Mouse (Mus musculus) G1E (cell line): Measurements from ENCODE around the gene Nacad. TPM values are rescaled to one million over a fixed set of nuclear protein-coding genes. Genes with fewer than 3 reads are reported as not detected.

Experiments
- ATAC-seq: 2 replicates; pipeline ENCODE4 v1.8.0; 2016; ENCODE audit warnings: mild to moderate bottlenecking; ENCODE audit not compliant: insufficient number of reproducible peaks, poor library complexity, low FRiP score, severe bottlenecking; ENCODE audit errors: extremely low read depth
- DNase-seq: peaks from one replicate; pipeline ENCODE4 v3.0.0; 2012; ENCODE audit warnings: low spot score
- H3K27me3 ChIP-seq: 2 replicates; pipeline ENCODE4 v1.6.1; 2012; ENCODE audit warnings: mild to moderate bottlenecking, low read length, inconsistent platforms; ENCODE audit not compliant: insufficient read depth
- H3K36me3 ChIP-seq: replicated peaks from 2 replicates; pipeline ENCODE3; 2012; ENCODE audit warnings: mild to moderate bottlenecking, inconsistent platforms
- H3K4me1 ChIP-seq: 2 replicates; pipeline ENCODE4 v1.6.1; 2012; ENCODE audit warnings: low read depth, low read length, inconsistent platforms, mixed read lengths; ENCODE audit not compliant: insufficient read depth
- H3K4me3 ChIP-seq: 2 replicates; pipeline ENCODE4 v1.5.1; 2012; ENCODE audit warnings: low read depth, mild to moderate bottlenecking, inconsistent platforms, low read length, moderate library complexity, mixed read lengths
- H3K9me3 ChIP-seq: replicated peaks from 2 replicates; pipeline ENCODE4 v1.6.1; 2012; ENCODE audit warnings: inconsistent platforms
- CTCF ChIP-seq: IDR thresholded peaks from 2 replicates; pipeline ENCODE4 v1.5.1; 2012; ENCODE audit warnings: low read depth, low read length, inconsistent platforms, mixed read lengths
- GATA1 ChIP-seq: IDR thresholded peaks from 2 replicates; pipeline ENCODE4 v1.6.1; 2012; ENCODE audit warnings: borderline replicate concordance, low read length, inconsistent platforms, mixed read lengths
- GATA2 ChIP-seq: IDR thresholded peaks from 2 replicates; pipeline ENCODE4 v1.6.1; 2012; ENCODE audit warnings: low read depth, low read length, inconsistent platforms, borderline replicate concordance
- POLR2AphosphoS5 ChIP-seq: IDR thresholded peaks from 2 replicates; pipeline ENCODE4 v1.6.1; 2012; ENCODE audit warnings: low read depth, low read length, inconsistent platforms; ENCODE audit not compliant: insufficient replicate concordance
- TAL1 ChIP-seq: conservative IDR thresholded peaks from 2 replicates; pipeline ENCODE4 v1.6.1; 2012; ENCODE audit warnings: low read depth, low read length, inconsistent platforms, mixed read lengths
- polyA plus RNA-seq: library from polyadenylated mRNA; stranded (reverse); fragments of >175 nt; gene quantifications from 2 replicates; pipeline ENCODE4 v1.2.3, GENCODE M21; 2012
- total RNA-seq, 2 experiments: library from RNA; stranded (forward) in 1 of 2; stranded (reverse) in 1 of 2; fragments of 200-1000 nt in 1 of 2; fragments of >200 nt in 1 of 2; fragmentation: Nextera tagmentation in 1 of 2; gene quantifications; 2 replicates each; pipeline ENCODE4 v1.2.3; 2014 to 2017

The Nacad gene
- total and polyA plus RNA-seq, 3 experiments = 0.05 TPM; not detected in 2

GRCm38 (mm10) chr11:6625478-6626387, 19.9 kb upstream of the Nacad start, which contains the start of gene Tbrg4:
Gene Tbrg4, minus strand, starts transcription at chr11:6626067.
- H3K4me3 ChIP-seq = peak within 1 kb of the TSS; percentile 87
- peak; percentile 69 for ATAC-seq
- no peaks in the 10 kb centered on the region for H3K9me3 ChIP-seq
- H3K27me3 ChIP-seq = no peaks in the 10 kb centered on the region
- TF ChIP-seq GATA2 (no peak), POLR2AphosphoS5 (no peak), GATA1 (no peak)
- H3K4me1 ChIP-seq = peaks cover 59% of the 10 kb centered on the region
- DNase-seq = peak; percentile 87
- peaks cover 48% of the 10 kb centered on the region for H3K36me3 ChIP-seq

- no peak for DNase-seq
- no peak for TF ChIP-seq TAL1
- TF ChIP-seq GATA2 = no peak
- no peak for TF ChIP-seq GATA1
- TF ChIP-seq CTCF = no peak
- no peak; the same call in 1 of the 2 replicates for TF ChIP-seq POLR2AphosphoS5
- ATAC-seq = no peak
Observed at GRCm38 (mm10) chr11:6624619-6625382, 18.9 kb upstream of the Nacad start.

GRCm38 (mm10) chr11:6623704-6624103, 17.9 kb upstream of the Nacad start:
- TF ChIP-seq GATA2 (no peak), POLR2AphosphoS5 (no peak), TAL1 (no peak), GATA1 (no peak), CTCF (no peak)
- H3K36me3 ChIP-seq = peaks cover 65% of the 10 kb centered on the region

More at GRCm38 (mm10) chr11:6624619-6625382, 18.9 kb upstream of the Nacad start:
- no peaks in the 10 kb centered on the region for H3K27me3 ChIP-seq
- peaks cover 57% of the 10 kb centered on the region for H3K36me3 ChIP-seq
- peaks cover 69% of the 10 kb centered on the region for H3K4me1 ChIP-seq
- H3K4me3 ChIP-seq = peak overlapping the region; percentile 87
- H3K9me3 ChIP-seq = no peaks in the 10 kb centered on the region

GRCm38 (mm10) chr11:6615250-6616205, 9.7 kb upstream of the Nacad start:
- Histone ChIP-seq H3K4me1 (peaks cover 50% of the 10 kb centered on the region), H3K4me3 (no peak overlapping the region), H3K9me3 (no peaks in the 10 kb centered on the region), H3K36me3 (peaks cover 98% of the 10 kb centered on the region), H3K27me3 (no peaks in the 10 kb centered on the region)
- TF ChIP-seq TAL1 = no peak
- TF ChIP-seq POLR2AphosphoS5 = no peak
- no peak for TF ChIP-seq GATA2
- TF ChIP-seq CTCF = no peak
- no peak for TF ChIP-seq GATA1
- ATAC-seq = 0 out of 2 replicates have a peak, but pooled peaks have one; percentile 2
- no peak for DNase-seq

More at GRCm38 (mm10) chr11:6623704-6624103, 17.9 kb upstream of the Nacad start:
- H3K4me3 ChIP-seq = peak overlapping the region; percentile 87
- no peak for DNase-seq
- H3K27me3 ChIP-seq = no peaks in the 10 kb centered on the region
- H3K9me3 ChIP-seq = no peaks in the 10 kb centered on the region
- H3K4me1 ChIP-seq = peaks cover 75% of the 10 kb centered on the region
- ATAC-seq = no peak

GRCm38 (mm10) chr11:6605021-6605481, 802 bp downstream of the Nacad start:
- ATAC-seq (no peak), DNase-seq (no peak)
- no peak for TF ChIP-seq GATA2
- TF ChIP-seq CTCF = no peak
- TF ChIP-seq TAL1 = no peak
- no peak for TF ChIP-seq POLR2AphosphoS5
- TF ChIP-seq GATA1 = no peak

More at GRCm38 (mm10) chr11:6605021-6605481, 802 bp downstream of the Nacad start:
- Histone ChIP-seq H3K4me1 (peaks cover 40% of the 10 kb centered on the region), H3K4me3 (no peak overlapping the region; the same call in 1 of the 2 replicates), H3K27me3 (peaks cover 56% of the 10 kb centered on the region), H3K9me3 (no peaks in the 10 kb centered on the region), H3K36me3 (peaks cover 27% of the 10 kb centered on the region)
